Mouse (Mus musculus) ES-E14 (cell line): ENCODE measurements around the gene Mmp28. TPM values are rescaled to one million over a fixed set of nuclear protein-coding genes. Genes with fewer than 3 reads are reported as not detected.

Experiments used
- DNase-seq: peaks from one replicate; pipeline ENCODE4 v3.0.0-alpha.2; 2013; ENCODE audit warnings: low read depth, low spot score
- H3K27ac ChIP-seq: 2 replicates; pipeline ENCODE4 v1.5.1; 2012; ENCODE audit warnings: low read depth, mild to moderate bottlenecking, low read length, moderate library complexity, mixed read lengths; ENCODE audit not compliant: poor library complexity, insufficient read depth, severe bottlenecking
- H3K36me3 ChIP-seq: 2 replicates; pipeline ENCODE4 v1.6.1; 2012; ENCODE audit warnings: mild to moderate bottlenecking, low read length, moderate library complexity, mixed read lengths; ENCODE audit not compliant: control insufficient read depth, poor library complexity, insufficient read depth, severe bottlenecking
- H3K4me1 ChIP-seq, 2 experiments: fragments of 150-350 bp in 1 of 2; sonication (generic) in 1 of 2; 2 replicates each; pipeline ENCODE4 v1.6.1; 2012; ENCODE audit warnings: low read length in 2 of 2, mild to moderate bottlenecking in 1 of 2, mixed read lengths in 1 of 2; ENCODE audit not compliant: control insufficient read depth in 2 of 2, insufficient read depth in 2 of 2, poor library complexity in 1 of 2
- H3K4me3 ChIP-seq, 2 experiments: fragments of 150-350 bp in 1 of 2; sonication (generic) in 1 of 2; 2 replicates each; pipeline ENCODE4 v1.5.1; 2012; ENCODE audit warnings: low read length in 2 of 2, low read depth in 1 of 2, mild to moderate bottlenecking in 1 of 2, mixed read lengths in 1 of 2; ENCODE audit not compliant: insufficient read depth in 1 of 2, poor library complexity in 1 of 2, severe bottlenecking in 1 of 2
- H3K9ac ChIP-seq: 2 replicates; pipeline ENCODE4 v1.6.1; 2012; ENCODE audit warnings: low read depth, mild to moderate bottlenecking, low read length, mixed read lengths; ENCODE audit not compliant: poor library complexity, insufficient read depth, severe bottlenecking
- H3K9me3 ChIP-seq: fragments of 150-350 bp; sonication (generic); 2 replicates; pipeline ENCODE4 v1.6.1; 2012; ENCODE audit warnings: low read depth, mild to moderate bottlenecking, low read length; ENCODE audit not compliant: control insufficient read depth, insufficient read depth
- CHD2 ChIP-seq: IDR thresholded peaks from 2 replicates; pipeline ENCODE4 v1.6.1; 2014; ENCODE audit warnings: mild to moderate bottlenecking, low read depth, low read length, inconsistent platforms
- HCFC1 ChIP-seq: IDR thresholded peaks from 2 replicates; pipeline ENCODE4 v1.6.1; 2012; ENCODE audit warnings: low read length, inconsistent platforms, borderline replicate concordance; ENCODE audit not compliant: insufficient read depth
- MAFK ChIP-seq: IDR thresholded peaks from 2 replicates; pipeline ENCODE4 v1.6.1; 2014; ENCODE audit warnings: mild to moderate bottlenecking, low read depth, low read length, inconsistent platforms; ENCODE audit not compliant: insufficient read depth
- ZC3H11A ChIP-seq: IDR thresholded peaks from 2 replicates; pipeline ENCODE4 v1.6.1; 2012; ENCODE audit warnings: low read depth, mild to moderate bottlenecking, inconsistent platforms, low read length, borderline replicate concordance
- ZNF384 ChIP-seq: IDR thresholded peaks from 2 replicates; pipeline ENCODE4 v1.6.1; 2012; ENCODE audit warnings: low read depth, low read length, inconsistent platforms
- in situ Hi-C, 2 experiments: fragments of 600-800 bp; cut with MboI; formaldehyde crosslinking; loops; one replicate each; pipeline ENCODE4 v1.15.1; 2025; ENCODE audit warnings: low sequenced_read_pairs in 2 of 2, inconsistent platforms in 1 of 2; ENCODE audit not compliant: unreplicated experiment in 2 of 2
- total RNA-seq: library from RNA; depleted of rRNA; stranded (reverse); fragments of 300-350 nt; gene quantifications from 2 replicates; pipeline ENCODE4 v1.2.3, GENCODE M21; 2012

Gene Mmp28
- total RNA-seq, 1 experiment = 1.3 TPM

GRCm38 (mm10) chr11:83445001-83445400 is 17.9 kb downstream of the Mmp28 start:
- DNase-seq = peak; percentile 62
- Histone ChIP-seq H3K27ac (no peak overlapping the region), H3K4me1 (peaks cover 4 to 31% of the 10 kb centered on the region in 2 experiments), H3K9me3 (no peaks in the 10 kb centered on the region), H3K36me3 (0 out of 2 replicates have a peak, but pooled peaks cover 2% of the 10 kb centered on the region), H3K9ac (peak overlapping the region; percentile 42), H3K4me3 (peak overlapping the region; percentile 51 to 61)
- in situ Hi-C loops = no loop called here
- TF ChIP-seq ZC3H11A (no peak), CHD2 (no peak), ZNF384 (no peak), MAFK (no peak), HCFC1 (no peak)

GRCm38 (mm10) chr11:83443824-83444223 is 19.0 kb downstream of the Mmp28 start:
- in situ Hi-C loops = no loop called here
- no peak overlapping the region for H3K9ac ChIP-seq
- TF ChIP-seq CHD2 = no peak
- TF ChIP-seq ZC3H11A = no peak
- no peak for TF ChIP-seq ZNF384
- TF ChIP-seq HCFC1 = no peak
- no peak for TF ChIP-seq MAFK
- peaks cover 4 to 21% of the 10 kb centered on the region in 2 experiments for H3K4me1 ChIP-seq
- no peaks in the 10 kb centered on the region for H3K9me3 ChIP-seq
- no peak for DNase-seq
- no peak overlapping the region for H3K27ac ChIP-seq
- 0 out of 2 replicates have a peak, but pooled peaks cover 2% of the 10 kb centered on the region for H3K36me3 ChIP-seq
- H3K4me3 ChIP-seq = peak overlapping the region in 1 of 2 experiments; percentile 61; a peak in 1 of 4 replicates

GRCm38 (mm10) chr11:83442596-83443267 is 20.1 kb downstream of the Mmp28 start:
- Histone ChIP-seq H3K36me3 (0 out of 2 replicates have a peak, but pooled peaks cover 2% of the 10 kb centered on the region), H3K4me1 (peaks cover 0 to 18% of the 10 kb centered on the region in 2 experiments; a peak in 2 of 4 replicates), H3K9me3 (no peaks in the 10 kb centered on the region), H3K27ac (no peak overlapping the region), H3K4me3 (peak overlapping the region; percentile 43 to 49; a peak in 3 of 4 replicates), H3K9ac (peak overlapping the region; percentile 9; the same call in 1 of the 2 replicates)
- DNase-seq = peak; percentile 91
- no peak for TF ChIP-seq CHD2
- TF ChIP-seq MAFK = 0 out of 2 replicates have a peak, but pooled peaks have one; percentile 19
- TF ChIP-seq ZNF384 = no peak
- TF ChIP-seq HCFC1 = no peak
- TF ChIP-seq ZC3H11A = peak; percentile 42; the same call in 1 of the 2 replicates
- in situ Hi-C loops = no loop called here

- in situ Hi-C loops = no loop called here
Measured at GRCm38 (mm10) chr11:83441235-83441634, 21.6 kb downstream of the Mmp28 start.

More at GRCm38 (mm10) chr11:83441235-83441634, 21.6 kb downstream of the Mmp28 start:
- H3K9me3 ChIP-seq = no peaks in the 10 kb centered on the region
- H3K4me3 ChIP-seq = no peak overlapping the region
- no peak for TF ChIP-seq CHD2
- no peak for TF ChIP-seq HCFC1
- no peak for TF ChIP-seq MAFK
- no peak for TF ChIP-seq ZC3H11A
- TF ChIP-seq ZNF384 = no peak
- H3K27ac ChIP-seq = no peak overlapping the region
- DNase-seq = no peak
- no peak overlapping the region for H3K9ac ChIP-seq
- H3K4me1 ChIP-seq = peaks cover 0 to 10% of the 10 kb centered on the region in 2 experiments; a peak in 2 of 4 replicates
- 0 out of 2 replicates have a peak, but pooled peaks cover 2% of the 10 kb centered on the region for H3K36me3 ChIP-seq
